Mouse (Mus musculus) limb, embryonic 11.5 days (tissue): ENCODE results near the gene Cdh22. TPM values are rescaled to one million over a fixed set of nuclear protein-coding genes. Genes with fewer than 3 reads are reported as not detected.

ENCODE experiments used
- polyA plus RNA-seq: library from polyadenylated mRNA; unstranded; fragments of >200 nt; fragmentation: Nextera tagmentation; extraction: Ambion mirVana; gene quantifications from 2 replicates; pipeline ENCODE4 v1.2.1, GENCODE M21; 2014

The Cdh22 gene
- polyA plus RNA-seq, 1 experiment from 2014 or later, result 1.1 TPM

Other genes starting within 250 kb of the Cdh22 start
- gene Ncoa5, start 200.0 kb downstream of the Cdh22 start, polyA plus RNA-seq, result 81.2 and 85.2 TPM in 2 replicates
- gene Cd40, start 179.2 kb downstream of the Cdh22 start, polyA plus RNA-seq, result 9.1 and 11.1 TPM in 2 replicates
- not detected in 2 replicates for gene 1700025C18Rik, start 144.1 kb downstream of the Cdh22 start, polyA plus RNA-seq
- gene Slc35c2, start 53.0 kb upstream of the Cdh22 start, polyA plus RNA-seq, result 41.5 and 41.9 TPM in 2 replicates
- gene Elmo2, start 91.6 kb upstream of the Cdh22 start, polyA plus RNA-seq, result 85.4 and 86.0 TPM in 2 replicates
- gene Zfp663, start 133.9 kb upstream of the Cdh22 start, polyA plus RNA-seq, result 1.2 and 1.7 TPM in 2 replicates
- gene Zfp334, start 153.4 kb upstream of the Cdh22 start, polyA plus RNA-seq, result 19.5 and 21.3 TPM in 2 replicates
- 0.04 TPM in 1 of 2 replicates, not detected in the other for gene Ocstamp, start 165.6 kb upstream of the Cdh22 start, polyA plus RNA-seq
- gene Slc13a3, start 238.4 kb upstream of the Cdh22 start, polyA plus RNA-seq, result not detected in 2 replicates